In the genomic region with DNA sequence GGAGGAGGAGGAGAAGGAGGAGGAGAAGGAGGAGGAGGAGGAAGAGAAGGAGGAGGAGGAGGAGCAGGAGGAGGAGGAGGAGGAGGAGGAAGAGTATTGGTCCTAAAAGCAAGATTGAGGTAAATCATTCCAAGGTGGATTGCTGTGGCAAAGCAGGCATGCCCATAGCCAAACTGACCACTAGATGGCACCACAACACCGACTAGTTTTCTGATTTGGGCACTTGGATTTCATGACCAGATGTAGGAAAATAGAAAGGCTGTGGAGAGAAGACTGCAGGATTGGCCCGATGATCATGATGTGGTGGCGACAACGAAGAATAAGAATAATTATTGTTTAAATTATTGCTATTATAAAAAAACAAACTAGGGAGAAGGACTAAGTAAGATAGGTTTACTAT, we compare ENCODE assay signal across 9 mouse cellular contexts.
A peak's percentile ranks its signal among the peaks of the same experiment; 100 is the strongest.
DNase-seq lines count a peak whose midpoint lies in the region; ATAC-seq and TF ChIP-seq lines count a peak whose summit lies in the region.
"Had no signal": no experiment of that assay in that cellular context is flagged by ENCODE, and none has a peak within 500 bp of the region (broad histone marks: within the 10 kb centered on the region; RNA-seq: fewer than 3 reads in every experiment).

No protein-coding gene starts in this region.

- H3K9ac ChIP-seq in kidney, embryonic 16.5 days (replicated peaks; ENCODE audit: low read length), result no peak overlapping the region
- no peak overlapping the region for H3K9ac ChIP-seq in limb, embryonic 15.5 days
- H3K9ac ChIP-seq in neural tube, embryonic 11.5 days (ENCODE audit: low read length), result no peak overlapping the region
- no peak overlapping the region for H3K9ac ChIP-seq in stomach, postnatal 0 days (ENCODE audit: low read length)
- H3K9ac ChIP-seq: embryonic facial prominence, embryonic 12.5 days had no signal

- TF ChIP-seq EP300 in stomach, postnatal 0 days (optimal IDR thresholded peaks at IDR 0.05), result no peak

- peak; percentile 94 for TF ChIP-seq CTCF in stomach, postnatal 0 days (IDR thresholded peaks at IDR 0.05; ENCODE audit: low read depth)

- no peaks in the 10 kb centered on the region for H3K36me3 ChIP-seq in kidney, embryonic 16.5 days (ENCODE audit: insufficient read depth, low read length)
- no peaks in the 10 kb centered on the region for H3K36me3 ChIP-seq in limb, embryonic 15.5 days
- no peaks in the 10 kb centered on the region for H3K36me3 ChIP-seq in neural tube, embryonic 11.5 days (ENCODE audit: control insufficient read depth, insufficient read depth, low read length)
- no peaks in the 10 kb centered on the region for H3K36me3 ChIP-seq in stomach, postnatal 0 days (ENCODE audit: control insufficient read depth, insufficient read depth, low read length)
- H3K36me3 ChIP-seq: embryonic facial prominence, embryonic 12.5 days had no signal

- no peak overlapping the region for H3K4me2 ChIP-seq in kidney, embryonic 16.5 days (replicated peaks; ENCODE audit: low read depth, low read length)
- no peak overlapping the region for H3K4me2 ChIP-seq in limb, embryonic 15.5 days
- no peak overlapping the region for H3K4me2 ChIP-seq in neural tube, embryonic 11.5 days (ENCODE audit: low read depth)
- no peak overlapping the region for H3K4me2 ChIP-seq in stomach, postnatal 0 days (replicated peaks; ENCODE audit: low read depth)
- H3K4me2 ChIP-seq: embryonic facial prominence, embryonic 12.5 days had no signal

- DNase-seq in B cell, adult 2 months, result peak; percentile 86
- DNase-seq in adrenal gland, adult 8-10 months, result peak; percentile 49
- peak; percentile 95 for DNase-seq in embryo, embryonic 10.5 days (ENCODE audit: low spot score)
- peak; percentile 87 for DNase-seq in heart, adult 8-10 months (ENCODE audit: low spot score)
- peak; percentile 89 for DNase-seq in neural tube, embryonic 11.5 days (ENCODE audit: low spot score)
- DNase-seq in stomach, postnatal 0 days (ENCODE audit: low spot score), result peak; percentile 84

- no peaks in the 10 kb centered on the region for H3K4me1 ChIP-seq in kidney, embryonic 16.5 days (ENCODE audit: insufficient read depth, low read length)
- peaks cover 12% of the 10 kb centered on the region for H3K4me1 ChIP-seq in limb, embryonic 15.5 days
- H3K4me1 ChIP-seq in neural tube, embryonic 11.5 days (ENCODE audit: control insufficient read depth, insufficient read depth, low read length), result peaks cover 6% of the 10 kb centered on the region
- H3K4me1 ChIP-seq in stomach, postnatal 0 days (replicated peaks; ENCODE audit: control insufficient read depth, insufficient read depth), result no peaks in the 10 kb centered on the region

- 26% methylated on average over 4 of the region's 4 CpGs for WGBS in kidney, embryonic 16.5 days
- WGBS in limb, embryonic 15.5 days, result 19% methylated on average over 4 of the region's 4 CpGs
- WGBS in neural tube, embryonic 11.5 days, result 32% methylated on average over 4 of the region's 4 CpGs
- 13% methylated on average over 4 of the region's 4 CpGs for WGBS in stomach, postnatal 0 days

- H3K9me3 ChIP-seq in kidney, embryonic 16.5 days (ENCODE audit: low read length), result no peaks in the 10 kb centered on the region
- no peaks in the 10 kb centered on the region for H3K9me3 ChIP-seq in limb, embryonic 15.5 days
- no peaks in the 10 kb centered on the region for H3K9me3 ChIP-seq in neural tube, embryonic 11.5 days (ENCODE audit: control insufficient read depth, low read length)
- no peaks in the 10 kb centered on the region for H3K9me3 ChIP-seq in stomach, postnatal 0 days (ENCODE audit: control insufficient read depth, low read length)
- H3K9me3 ChIP-seq: embryonic facial prominence, embryonic 12.5 days had no signal

- H3K27me3 ChIP-seq in kidney, embryonic 16.5 days (ENCODE audit: insufficient read depth, low read length), result no peaks in the 10 kb centered on the region
- H3K27me3 ChIP-seq in limb, embryonic 15.5 days, result no peaks in the 10 kb centered on the region
- H3K27me3 ChIP-seq in neural tube, embryonic 11.5 days (ENCODE audit: control insufficient read depth, insufficient read depth, low read length), result no peaks in the 10 kb centered on the region
- no peaks in the 10 kb centered on the region for H3K27me3 ChIP-seq in stomach, postnatal 0 days (ENCODE audit: control insufficient read depth, insufficient read depth, low read length)
- H3K27me3 ChIP-seq: embryonic facial prominence, embryonic 12.5 days had no signal

- no peak overlapping the region for H3K4me3 ChIP-seq in kidney, embryonic 16.5 days (ENCODE audit: low read length)
- no peak overlapping the region for H3K4me3 ChIP-seq in limb, embryonic 15.5 days
- H3K4me3 ChIP-seq in neural tube, embryonic 11.5 days (ENCODE audit: low read depth, low read length), result no peak overlapping the region
- H3K4me3 ChIP-seq in stomach, postnatal 0 days (ENCODE audit: low read depth, low read length), result no peak overlapping the region
- H3K4me3 ChIP-seq: embryonic facial prominence, embryonic 12.5 days had no signal

- ATAC-seq in kidney, embryonic 16.5 days (ENCODE audit: low FRiP score, low TSS enrichment), result peak; percentile 24; the same call in 1 of the 2 replicates
- ATAC-seq in limb, embryonic 15.5 days (ENCODE audit: insufficient number of reproducible peaks, low FRiP score, low TSS enrichment, low read depth), result 0 out of 2 replicates have a peak, but pooled peaks have one; percentile 32
- ATAC-seq in neural tube, embryonic 11.5 days (ENCODE audit: insufficient read depth, low FRiP score, low TSS enrichment), result peak; percentile 42
- ATAC-seq in stomach, postnatal 0 days (ENCODE audit: low FRiP score, low TSS enrichment), result peak; percentile 45; the same call in 1 of the 2 replicates

- no peak overlapping the region for H3K27ac ChIP-seq in kidney, embryonic 16.5 days (ENCODE audit: low read length)
- no peak overlapping the region for H3K27ac ChIP-seq in limb, embryonic 15.5 days
- no peak overlapping the region for H3K27ac ChIP-seq in neural tube, embryonic 11.5 days (ENCODE audit: low read depth, low read length)
- no peak overlapping the region for H3K27ac ChIP-seq in stomach, postnatal 0 days (replicated peaks)
- H3K27ac ChIP-seq: embryonic facial prominence, embryonic 12.5 days had no signal
